Mouse (Mus musculus) cerebellum, adult (tissue): ENCODE measurements at regions not wholly inside any gene's neighbourhood (a gene's known extent, or its start where the extent isn't known, plus 50 kb on each side); places are given as distances from the start of the nearest gene placed in this dataset.

Source experiments
- ATAC-seq: cut with Nextera tagmentation; 2 replicates; pipeline ENCODE4 v1.9.2; 2017; ENCODE audit warnings: mild to moderate bottlenecking, moderate library complexity, mixed read lengths; ENCODE audit not compliant: insufficient number of reproducible peaks, low FRiP score, low TSS enrichment

- ATAC-seq, result no peak
These were observed 236.0 kb downstream of the Zfp704 start for GRCm38 (mm10) chr3:9373896-9374295.

GRCm38 (mm10) chr3:9370096-9370495 lies 239.8 kb downstream of the Zfp704 start:
- ATAC-seq, result no peak

DNA sequence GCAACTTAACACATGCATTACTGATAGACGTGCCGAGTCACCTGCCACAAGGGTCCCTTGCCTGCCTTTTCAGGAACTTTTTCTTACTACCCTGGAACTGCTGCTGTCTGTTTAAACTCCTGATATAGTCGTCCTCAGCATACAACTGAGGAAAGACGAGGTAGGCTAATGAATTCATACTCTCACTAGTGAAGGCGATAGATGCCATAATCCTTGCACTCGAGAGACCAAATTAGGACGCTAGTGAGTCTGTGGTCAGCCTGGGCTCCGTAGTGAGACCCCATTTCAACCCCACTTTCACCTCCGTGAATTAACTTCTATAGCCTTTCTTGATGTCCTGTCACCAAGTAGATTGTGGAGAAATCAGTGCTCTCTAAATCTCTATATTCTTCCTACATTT lies 244.1 kb downstream of the Zfp704 start:
- ATAC-seq, result no peak

DNA sequence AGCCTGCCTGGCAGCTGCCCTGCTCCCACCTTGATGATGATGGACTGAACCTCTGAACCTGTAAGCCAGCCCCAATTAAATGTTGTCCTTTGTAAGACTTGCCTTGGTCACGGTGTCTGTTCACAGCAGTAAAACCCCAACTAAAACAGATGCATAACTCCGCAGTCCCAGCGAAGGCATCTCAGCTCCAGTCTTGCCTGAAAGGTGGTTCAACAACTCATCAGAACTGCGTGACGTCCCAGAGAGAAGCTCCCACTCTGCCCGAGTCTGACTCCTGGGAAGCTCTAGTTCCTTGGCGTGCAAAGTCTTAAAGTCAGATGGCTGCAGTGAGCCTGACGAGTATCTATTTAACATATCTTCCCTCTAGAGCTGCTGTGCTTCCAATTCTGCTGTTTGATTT lies 250.7 kb downstream of the Zfp704 start:
- ATAC-seq, result no peak

DNA sequence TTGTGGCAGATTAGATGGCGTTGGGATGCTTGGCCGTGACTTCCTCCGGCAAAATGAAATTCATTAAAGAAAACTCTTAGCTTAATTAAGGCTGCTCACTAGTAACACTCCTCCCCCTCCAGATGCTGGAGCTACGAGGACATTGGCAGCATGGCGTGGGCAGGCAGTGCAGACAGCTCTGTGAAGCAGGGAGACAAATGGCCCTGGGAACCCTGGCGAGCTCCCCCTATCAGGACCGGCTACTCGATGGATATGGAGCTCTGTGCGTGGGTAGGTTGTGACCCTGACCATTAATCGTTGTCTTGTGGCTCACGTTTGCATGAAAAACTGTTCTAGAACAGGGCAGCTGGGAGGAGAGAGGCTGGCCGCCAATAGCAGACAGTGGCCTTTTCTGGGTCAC lies 251.8 kb downstream of the Zfp704 start:
- ATAC-seq, result no peak

- ATAC-seq, result no peak
These were observed 252.2 kb downstream of the Zfp704 start for GRCm38 (mm10) chr3:9357639-9358038.

GRCm38 (mm10) chr3:9355875-9356274 lies 254.0 kb downstream of the Zfp704 start:
- no peak for ATAC-seq

DNA sequence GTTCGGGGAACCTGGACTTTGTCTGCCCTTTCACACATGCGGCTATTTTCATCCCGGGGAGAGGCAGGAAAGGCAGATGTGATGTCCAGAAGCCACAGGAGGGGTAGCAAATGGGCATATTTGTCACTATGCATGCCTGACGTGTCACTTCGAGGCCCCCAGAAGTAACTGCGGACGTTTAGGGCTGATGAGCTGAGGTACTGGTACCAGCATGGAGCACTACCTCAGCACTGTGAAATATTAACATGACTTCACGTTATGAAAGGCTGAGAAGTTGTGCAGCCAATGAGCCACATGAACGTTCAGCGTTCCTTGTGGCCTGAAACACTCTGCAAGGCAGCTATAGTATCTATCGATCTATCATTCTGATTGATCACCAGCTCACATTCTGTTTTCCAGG lies 255.1 kb downstream of the Zfp704 start:
- ATAC-seq, result no peak

DNA sequence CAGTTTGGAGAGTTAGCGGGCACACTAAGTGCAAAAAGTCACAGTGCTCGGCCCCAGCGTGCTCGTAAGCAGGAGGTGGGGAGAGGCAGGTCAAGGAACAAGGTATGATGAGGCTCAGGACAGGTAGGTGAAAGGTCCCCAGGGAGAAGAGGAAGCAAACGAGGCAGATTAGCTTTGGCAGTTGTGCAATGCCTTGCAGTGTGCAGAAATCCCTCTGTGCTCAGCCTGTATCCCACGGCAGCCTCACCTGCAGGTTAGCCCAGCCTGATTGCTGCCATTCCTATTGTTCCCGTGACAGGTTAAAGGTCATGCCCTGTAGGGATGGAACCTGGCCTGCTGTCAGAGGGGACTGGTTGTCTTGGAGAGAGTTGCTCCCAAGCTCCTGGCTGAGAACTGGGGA lies 257.6 kb downstream of the Zfp704 start:
- no peak for ATAC-seq

GRCm38 (mm10) chr3:9349822-9350221 lies 260.1 kb downstream of the Zfp704 start:
- no peak for ATAC-seq

GRCm38 (mm10) chr3:9347446-9347860 lies 262.4 kb downstream of the Zfp704 start:
- ATAC-seq, result 0 out of 2 replicates have a peak, but pooled peaks have one; percentile 51

DNA sequence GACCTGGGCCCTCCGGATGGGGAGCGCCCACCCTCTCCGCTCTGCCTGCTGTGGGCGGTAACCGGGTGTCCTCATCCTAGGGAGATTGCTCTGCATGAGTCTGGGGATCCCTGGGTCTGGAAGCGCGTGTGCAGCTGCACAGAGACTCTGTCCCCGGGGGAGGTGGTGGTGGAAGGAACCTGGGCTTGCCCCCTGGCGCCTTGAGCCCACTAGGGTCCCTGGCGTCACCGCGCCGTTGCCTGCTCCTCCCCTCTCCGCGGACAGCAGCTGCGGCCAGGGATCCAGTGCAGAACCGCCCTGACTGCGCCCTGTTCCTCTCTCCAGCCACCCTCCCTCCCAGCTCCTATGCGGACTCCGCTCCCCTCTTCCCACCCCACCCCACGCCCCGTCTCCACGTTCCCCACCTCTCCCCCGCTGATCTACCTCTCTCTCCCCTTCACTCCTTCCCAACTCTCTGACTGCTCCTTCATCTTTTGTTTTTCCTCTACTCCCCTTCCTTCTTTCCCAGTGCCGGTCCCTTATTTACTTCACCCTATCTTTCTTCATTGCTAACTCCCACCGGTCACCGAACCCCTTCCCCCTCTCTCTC lies 262.9 kb downstream of the Zfp704 start:
- no peak for ATAC-seq

GRCm38 (mm10) chr3:9346356-9346755 lies 263.5 kb downstream of the Zfp704 start:
- no peak for ATAC-seq

- ATAC-seq, result no peak
These were observed 264.0 kb downstream of the Zfp704 start for GRCm38 (mm10) chr3:9345885-9346284.

DNA sequence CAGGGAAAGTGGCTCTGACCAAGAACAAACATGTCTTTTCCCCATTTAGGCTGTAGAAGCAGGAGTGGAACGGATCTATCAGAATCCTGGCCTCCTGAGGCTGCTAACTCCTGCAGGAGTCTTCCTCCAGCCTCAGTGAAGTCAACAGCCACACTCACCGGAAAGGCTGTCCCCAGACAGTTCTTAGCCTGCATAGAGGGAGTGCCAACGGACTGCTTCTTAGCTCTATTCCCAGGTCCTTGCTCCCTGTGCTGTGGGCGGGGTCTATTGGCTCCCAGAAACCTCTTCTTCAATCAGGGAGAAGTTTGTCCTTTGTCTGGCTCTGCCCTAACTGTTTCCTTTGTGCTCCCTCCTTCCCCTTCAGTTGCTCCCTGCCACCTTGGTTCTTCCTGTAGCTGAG lies 266.3 kb downstream of the Zfp704 start:
- ATAC-seq, result no peak

DNA sequence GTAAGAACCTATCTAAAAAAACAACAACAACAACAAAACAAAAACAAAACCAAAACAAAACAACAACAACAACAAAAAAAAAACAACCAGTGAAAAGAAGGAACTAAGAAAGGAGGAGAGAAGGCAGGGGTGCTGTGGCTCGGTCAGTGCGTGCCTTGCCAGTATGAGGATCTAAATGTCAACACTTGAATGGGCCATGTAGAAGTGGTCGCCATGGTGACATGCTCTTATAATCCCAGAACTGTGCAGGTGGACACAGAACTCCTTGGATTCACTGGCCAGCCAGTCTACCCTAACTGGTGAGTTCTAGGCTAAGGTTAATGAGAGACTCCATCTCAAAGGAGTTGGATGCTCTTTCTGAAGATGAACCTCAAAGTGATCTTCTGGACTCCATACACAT lies 267.7 kb downstream of the Zfp704 start:
- no peak for ATAC-seq

DNA sequence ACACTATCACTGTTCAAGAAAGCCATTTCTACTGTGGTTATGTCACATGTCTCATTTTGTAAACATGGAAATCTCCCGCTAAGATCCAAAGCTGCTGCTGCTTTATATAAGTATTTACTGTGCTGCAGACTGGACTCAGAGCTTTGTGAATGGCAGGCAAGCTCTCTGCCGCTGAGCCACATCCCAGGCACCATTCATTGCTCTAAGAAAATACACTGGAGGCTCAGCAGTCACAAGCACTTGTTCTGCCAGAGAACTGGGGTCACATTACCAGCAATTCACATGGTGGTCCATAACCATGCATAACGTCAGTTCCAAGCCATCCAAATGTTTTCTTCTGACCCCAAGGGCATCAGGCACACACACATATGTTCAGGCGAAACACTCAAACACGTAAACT lies 268.2 kb downstream of the Zfp704 start:
- ATAC-seq, result no peak

GRCm38 (mm10) chr3:9341244-9341643 lies 268.6 kb downstream of the Zfp704 start:
- ATAC-seq, result no peak

DNA sequence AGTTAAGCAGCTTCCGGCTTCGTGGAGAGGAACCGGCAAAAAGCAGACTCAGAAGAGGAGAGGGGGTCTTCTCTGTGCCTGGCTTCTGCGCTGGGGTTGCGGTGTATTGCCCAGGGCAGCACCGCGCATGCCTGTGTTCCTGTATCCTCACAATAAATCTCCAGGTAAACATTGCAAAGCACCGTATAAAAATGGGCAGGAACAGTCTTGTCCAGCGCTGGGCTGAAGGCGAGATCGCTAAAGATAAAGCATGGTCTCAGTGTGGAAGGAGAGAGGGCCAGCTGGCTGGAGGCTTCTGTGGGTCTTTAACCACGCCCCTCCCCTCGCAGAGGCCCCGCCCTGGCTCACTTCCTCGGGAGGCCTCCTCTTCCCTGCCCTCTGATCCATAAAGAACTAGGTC lies 269.1 kb downstream of the Zfp704 start:
- ATAC-seq, result 0 out of 2 replicates have a peak, but pooled peaks have one; percentile 13

GRCm38 (mm10) chr3:9340344-9340743 lies 269.5 kb downstream of the Zfp704 start:
- ATAC-seq, result no peak

DNA sequence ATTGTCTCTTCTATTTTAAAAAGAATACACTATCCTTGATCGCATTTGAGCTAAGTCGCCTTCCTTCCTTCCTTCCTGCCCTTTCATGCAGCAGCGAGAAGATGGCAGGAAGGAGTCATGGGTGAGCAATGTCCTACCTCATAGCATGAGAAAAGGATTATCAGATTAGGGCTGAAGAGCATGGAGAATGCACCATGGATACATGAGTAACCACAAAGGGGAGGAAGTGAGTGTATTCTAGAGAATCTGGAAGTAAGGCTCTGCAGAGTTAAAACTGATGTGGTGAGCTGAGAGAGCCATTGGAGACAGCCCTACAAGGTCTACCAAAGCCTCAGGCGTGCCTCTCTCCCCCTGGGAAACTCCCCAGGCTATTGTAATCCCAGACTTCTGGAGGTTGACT lies 270.2 kb downstream of the Zfp704 start:
- ATAC-seq, result no peak

DNA sequence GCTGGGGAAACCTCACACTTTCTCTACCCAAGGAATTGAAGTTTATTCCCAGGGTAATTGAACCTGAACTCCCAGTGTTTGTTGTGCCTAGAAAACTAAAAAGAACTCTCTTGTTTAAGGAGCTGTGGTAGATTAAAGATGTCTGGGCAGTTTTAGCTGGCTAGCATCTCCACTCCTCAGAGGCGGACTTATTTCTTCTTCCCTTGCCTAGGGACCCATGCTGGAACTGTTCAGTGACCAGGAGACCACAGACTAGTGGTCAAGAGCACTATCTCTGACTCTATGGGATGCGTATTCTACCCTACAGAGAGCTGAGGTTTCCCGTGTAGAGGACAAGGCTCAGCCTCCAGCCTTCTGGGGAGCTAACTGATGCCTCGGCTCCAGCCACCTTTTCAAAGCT lies 274.3 kb downstream of the Zfp704 start:
- ATAC-seq, result no peak
